Mouse (Mus musculus): ENCODE results near the gene Gm3029. TPM values are rescaled to one million over a fixed set of nuclear protein-coding genes. Genes with fewer than 3 reads are reported as not detected.

The Gm3029 gene
- not detected for polyA plus RNA-seq (2014; fragmentation: Illumina TruSeq; extraction: RNeasy Lipid Tissue Mini Kit (QIAGEN cat#74804); ENCODE audit: low read depth, low replicate concordance)

GRCm38 (mm10) chr14:3931456-3931855, at the start of gene Gm3029:
TSS of gene Gm3029 (plus strand) at chr14:3931756.

GRCm38 (mm10) chr14:3883872-3884271, 47.7 kb upstream of the Gm3029 start, which contains the start of gene Gm2916:
TSS of gene Gm2916 (plus strand) at chr14:3884172.

DNA sequence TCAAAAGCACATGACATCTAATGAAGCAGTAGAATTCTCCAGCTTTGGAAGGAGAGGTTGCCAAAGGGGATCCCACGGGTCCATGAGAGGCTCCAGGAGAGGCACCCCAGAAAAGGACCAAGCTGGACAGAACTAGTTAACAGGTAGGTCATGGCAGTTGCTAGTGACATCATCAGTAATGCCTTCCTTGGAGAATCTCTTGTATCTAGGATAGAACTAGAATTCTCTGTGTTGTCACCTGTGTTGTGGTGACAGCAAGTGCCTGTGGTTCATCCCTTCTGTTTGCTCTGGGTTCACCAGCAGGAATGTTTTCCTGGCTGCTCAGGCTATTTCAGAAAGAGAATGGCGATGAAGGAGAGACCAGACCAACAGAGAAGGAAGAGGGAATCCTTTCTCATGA, 31.7 kb downstream of the Gm3029 start, which contains the start of gene Gm3095:
TSS of gene Gm3095 (plus strand) at position 301 of the 400 bp plus-strand sequence.

Other genes with a start within 250 kb of the Gm3029 start
- not detected for gene Gm3043, start 243.0 kb upstream of the Gm3029 start, polyA plus RNA-seq (2014; fragmentation: Illumina TruSeq; extraction: RNeasy Lipid Tissue Mini Kit (QIAGEN cat#74804); ENCODE audit: low read depth, low replicate concordance)
- gene Gm3002, start 121.7 kb upstream of the Gm3029 start, polyA plus RNA-seq (2014; fragmentation: Illumina TruSeq; extraction: RNeasy Lipid Tissue Mini Kit (QIAGEN cat#74804); ENCODE audit: low read depth, low replicate concordance) = not detected
- not detected for gene Gm3033, start 85.5 kb upstream of the Gm3029 start, polyA plus RNA-seq (2014; fragmentation: Illumina TruSeq; extraction: RNeasy Lipid Tissue Mini Kit (QIAGEN cat#74804); ENCODE audit: low read depth, low replicate concordance)
- not detected for gene Gm2916, start 47.6 kb upstream of the Gm3029 start, polyA plus RNA-seq (2014; fragmentation: Illumina TruSeq; extraction: RNeasy Lipid Tissue Mini Kit (QIAGEN cat#74804); ENCODE audit: low read depth, low replicate concordance)
- gene Gm3095, start 31.8 kb downstream of the Gm3029 start, polyA plus RNA-seq (2014; fragmentation: Illumina TruSeq; extraction: RNeasy Lipid Tissue Mini Kit (QIAGEN cat#74804); ENCODE audit: low read depth, low replicate concordance) = not detected
- not detected for gene Gm3099, start 66.6 kb downstream of the Gm3029 start, polyA plus RNA-seq (2014; fragmentation: Illumina TruSeq; extraction: RNeasy Lipid Tissue Mini Kit (QIAGEN cat#74804); ENCODE audit: low read depth, low replicate concordance)
- not detected for gene Gm5796, start 92.2 kb downstream of the Gm3029 start, polyA plus RNA-seq (2014; fragmentation: Illumina TruSeq; extraction: RNeasy Lipid Tissue Mini Kit (QIAGEN cat#74804); ENCODE audit: low read depth, low replicate concordance)
- gene Gm3115, start 152.4 kb downstream of the Gm3029 start, polyA plus RNA-seq (2014; fragmentation: Illumina TruSeq; extraction: RNeasy Lipid Tissue Mini Kit (QIAGEN cat#74804); ENCODE audit: low read depth, low replicate concordance) = not detected
- gene Gm8108, start 178.8 kb downstream of the Gm3029 start, polyA plus RNA-seq (2014; fragmentation: Illumina TruSeq; extraction: RNeasy Lipid Tissue Mini Kit (QIAGEN cat#74804); ENCODE audit: low read depth, low replicate concordance) = not detected
- gene Gm3127, start 233.3 kb downstream of the Gm3029 start, polyA plus RNA-seq (2014; fragmentation: Illumina TruSeq; extraction: RNeasy Lipid Tissue Mini Kit (QIAGEN cat#74804); ENCODE audit: low read depth, low replicate concordance) = not detected